Mouse (Mus musculus): ENCODE measurements at regions not wholly inside any gene's neighbourhood (a gene's known extent, or its start where the extent isn't known, plus 50 kb on each side); places are given as distances from the start of the nearest gene placed in this dataset.
A peak's percentile ranks its signal among the peaks of the same experiment; 100 is the strongest.

- no peak for DNase-seq (ENCODE audit: low spot score in 2 of 2)
These were observed 2634.2 kb downstream of the 9330182O14Rik start for GRCm38 (mm10) chr15:42768396-42768795.

GRCm38 (mm10) chr15:42779903-42780302, 2645.7 kb downstream of the 9330182O14Rik start:
- no peak for DNase-seq (ENCODE audit: low spot score in 2 of 2)

- no peak for DNase-seq (ENCODE audit: low spot score in 2 of 2)
These were observed 2667.1 kb downstream of the 9330182O14Rik start for GRCm38 (mm10) chr15:42801217-42801616.

GRCm38 (mm10) chr15:42810871-42811490, 2676.8 kb downstream of the 9330182O14Rik start:
- no peak for DNase-seq (ENCODE audit: low spot score in 2 of 2)

GRCm38 (mm10) chr15:42815026-42815724, 2681.0 kb downstream of the 9330182O14Rik start:
- peak in 1 of 2 experiments; percentile 30 for DNase-seq (ENCODE audit: low spot score in 2 of 2)

GRCm38 (mm10) chr15:42838839-42839238, 2704.7 kb downstream of the 9330182O14Rik start:
- DNase-seq (ENCODE audit: low spot score in 2 of 2), result no peak

GRCm38 (mm10) chr15:42850003-42850402, 2715.8 kb downstream of the 9330182O14Rik start:
- no peak for DNase-seq (ENCODE audit: low spot score in 2 of 2)

- no peak for DNase-seq (ENCODE audit: low spot score in 2 of 2)
These were observed 2738.3 kb downstream of the 9330182O14Rik start for GRCm38 (mm10) chr15:42872491-42872890.

GRCm38 (mm10) chr15:42894611-42895010, 2760.4 kb downstream of the 9330182O14Rik start:
- no peak for DNase-seq (ENCODE audit: low spot score in 2 of 2)

GRCm38 (mm10) chr15:42900056-42900455, 2765.9 kb downstream of the 9330182O14Rik start:
- DNase-seq (ENCODE audit: low spot score in 2 of 2), result no peak

GRCm38 (mm10) chr15:42901782-42902181, 2767.6 kb downstream of the 9330182O14Rik start:
- no peak for DNase-seq (ENCODE audit: low spot score in 2 of 2)

GRCm38 (mm10) chr15:42911357-42911756, 2777.2 kb downstream of the 9330182O14Rik start:
- no peak for DNase-seq (ENCODE audit: low spot score in 2 of 2)

- no peak for DNase-seq (ENCODE audit: low spot score in 2 of 2)
These were observed 2778.7 kb downstream of the 9330182O14Rik start for GRCm38 (mm10) chr15:42912880-42913279.

- no peak for DNase-seq (ENCODE audit: low spot score in 2 of 2)
These were observed 2779.1 kb downstream of the 9330182O14Rik start for GRCm38 (mm10) chr15:42913285-42913684.

- DNase-seq (ENCODE audit: low spot score in 2 of 2), result peak; percentile 58 to 80
These were observed 2779.9 kb downstream of the 9330182O14Rik start for GRCm38 (mm10) chr15:42914099-42914498.

GRCm38 (mm10) chr15:42915195-42915594, 2781.0 kb downstream of the 9330182O14Rik start:
- DNase-seq (ENCODE audit: low spot score in 2 of 2), result no peak

- DNase-seq (ENCODE audit: low spot score in 2 of 2), result peak in 1 of 2 experiments; percentile 49
These were observed 2787.5 kb downstream of the 9330182O14Rik start for GRCm38 (mm10) chr15:42921618-42922017.

GRCm38 (mm10) chr15:42928331-42928730, 2794.2 kb downstream of the 9330182O14Rik start:
- DNase-seq (ENCODE audit: low spot score in 2 of 2), result peak in 1 of 2 experiments; percentile 25

GRCm38 (mm10) chr15:42944610-42945009, 2810.4 kb downstream of the 9330182O14Rik start:
- no peak for DNase-seq (ENCODE audit: low spot score in 2 of 2)

- no peak for DNase-seq (ENCODE audit: low spot score in 2 of 2)
These were observed 2821.0 kb downstream of the 9330182O14Rik start for GRCm38 (mm10) chr15:42955167-42955566.

GRCm38 (mm10) chr15:42962747-42963338, 2828.7 kb downstream of the 9330182O14Rik start:
- peak; percentile 52 to 86 for DNase-seq (ENCODE audit: low spot score in 2 of 2)

- no peak for DNase-seq (ENCODE audit: low spot score in 2 of 2)
These were observed 2831.1 kb downstream of the 9330182O14Rik start for GRCm38 (mm10) chr15:42965314-42965713.

All from layer of hippocampus, postnatal 14 days (tissue).